Mouse (Mus musculus) myocyte (in vitro differentiated cells): ENCODE data around the gene Setd1b. TPM values are rescaled to one million over a fixed set of nuclear protein-coding genes. Genes with fewer than 3 reads are reported as not detected.

Experiments
- H3K27me3 ChIP-seq: one replicate; pipeline ENCODE4 v1.6.1; 2011; ENCODE audit not compliant: control insufficient read depth, insufficient read depth, insufficient read length
- H3K36me3 ChIP-seq: one replicate; pipeline ENCODE4 v1.6.1; 2011; ENCODE audit not compliant: control insufficient read depth, insufficient read depth
- H3K4me2 ChIP-seq: one replicate; pipeline ENCODE4 v1.6.1; 2011; ENCODE audit warnings: low read depth, control low read depth
- H3K4me3 ChIP-seq: one replicate; pipeline ENCODE4 v1.5.1; 2011; ENCODE audit warnings: mild to moderate bottlenecking, control low read depth, moderate library complexity
- H3K79me2 ChIP-seq: one replicate; pipeline ENCODE4 v1.6.1; 2011; ENCODE audit not compliant: control insufficient read depth, insufficient read depth
- H3ac ChIP-seq: one replicate; pipeline ENCODE4 v1.6.1; 2011; ENCODE audit not compliant: control insufficient read depth, insufficient read length
- CEBPB ChIP-seq: IDR thresholded peaks from 2 replicates; pipeline ENCODE4 v1.6.1; 2011; ENCODE audit warnings: mild to moderate bottlenecking, moderate library complexity; ENCODE audit not compliant: poor library complexity, insufficient read depth, severe bottlenecking
- E2F4 ChIP-seq: IDR thresholded peaks from one replicate; pipeline ENCODE4 v1.6.1; 2011; ENCODE audit warnings: mild to moderate bottlenecking, control low read depth, moderate library complexity; ENCODE audit not compliant: insufficient read depth
- MAX ChIP-seq: IDR thresholded peaks from one replicate; pipeline ENCODE4 v1.6.1; 2011; ENCODE audit warnings: low read depth, mild to moderate bottlenecking, control low read depth
- MYOD1 ChIP-seq, 3 experiments: IDR thresholded peaks; one replicate each; pipeline ENCODE4 v1.6.1; 2011; ENCODE audit warnings: control low read depth in 2 of 3, low read depth in 2 of 3, mild to moderate bottlenecking in 2 of 3, moderate library complexity in 1 of 3; ENCODE audit not compliant: insufficient read length in 2 of 3, control insufficient read depth in 1 of 3
- MYOG ChIP-seq, 3 experiments: IDR thresholded peaks; one replicate each; pipeline ENCODE4 v1.6.1; 2011; ENCODE audit warnings: control low read depth in 2 of 3, low read depth in 2 of 3, mild to moderate bottlenecking in 2 of 3; ENCODE audit not compliant: insufficient read length in 2 of 3, control insufficient read depth in 1 of 3, insufficient read depth in 1 of 3
- POLR2A ChIP-seq: IDR thresholded peaks from one replicate; pipeline ENCODE4 v1.6.1; 2011; ENCODE audit warnings: low read depth, mild to moderate bottlenecking, control low read depth, moderate library complexity; ENCODE audit not compliant: insufficient read length
- POLR2AphosphoS2 ChIP-seq: IDR thresholded peaks from one replicate; pipeline ENCODE4 v1.6.1; 2011; ENCODE audit warnings: low read depth, control low read depth; ENCODE audit not compliant: insufficient read length
- REST ChIP-seq: IDR thresholded peaks from one replicate; pipeline ENCODE4 v1.6.1; 2011; ENCODE audit warnings: mild to moderate bottlenecking, control low read depth, moderate library complexity; ENCODE audit not compliant: insufficient read depth, insufficient read length
- SRF ChIP-seq: IDR thresholded peaks from one replicate; pipeline ENCODE4 v1.6.1; 2011; ENCODE audit warnings: low read depth; ENCODE audit not compliant: control insufficient read depth, insufficient read length
- TCF12 ChIP-seq: IDR thresholded peaks from one replicate; pipeline ENCODE4 v1.6.1; 2011; ENCODE audit warnings: mild to moderate bottlenecking, control low read depth; ENCODE audit not compliant: poor library complexity, insufficient read depth, severe bottlenecking
- TCF3 ChIP-seq: IDR thresholded peaks from one replicate; pipeline ENCODE4 v1.6.1; 2011; ENCODE audit warnings: low read depth, control low read depth; ENCODE audit not compliant: insufficient read length
- USF1 ChIP-seq: IDR thresholded peaks from one replicate; pipeline ENCODE4 v1.6.1; 2011; ENCODE audit warnings: low read depth, mild to moderate bottlenecking, control low read depth, moderate library complexity
- polyA plus RNA-seq: library from polyadenylated mRNA; unstranded; fragments of >200 nt; fragmentation: generic; extraction: Trizol; gene quantifications from one replicate; pipeline ENCODE4 v1.2.1, GENCODE M21; 2012; ENCODE audit warnings: missing spikeins

Setd1b gene
- polyA plus RNA-seq, 1 experiment: 5.4 TPM

- Histone ChIP-seq H3K36me3 (peaks cover 29% of the 10 kb centered on the region), H3ac (no peak overlapping the region)
These were observed 43.5 kb upstream of the Setd1b start for GRCm38 (mm10) chr5:123098487-123098886.

GRCm38 (mm10) chr5:123102376-123102775 is 39.6 kb upstream of the Setd1b start:
- H3ac ChIP-seq: no peak overlapping the region
- no peaks in the 10 kb centered on the region for H3K79me2 ChIP-seq
- no peak overlapping the region for H3K4me3 ChIP-seq
- H3K4me2 ChIP-seq: no peak overlapping the region
- H3K36me3 ChIP-seq: peaks cover 33% of the 10 kb centered on the region
- no peak for TF ChIP-seq POLR2A
- no peak for TF ChIP-seq MYOD1 (IDR thresholded peaks at IDR 0.05; ENCODE audit: control insufficient read depth in 1 of 3, insufficient read length in 2 of 3, low read depth in 2 of 3)
- no peak for TF ChIP-seq POLR2AphosphoS2
- TF ChIP-seq SRF: no peak
- TF ChIP-seq CEBPB: no peak
- no peak for TF ChIP-seq USF1
- TF ChIP-seq E2F4: no peak
- TF ChIP-seq MAX: no peak
- no peak for TF ChIP-seq TCF3
- no peak for TF ChIP-seq MYOG (IDR thresholded peaks at IDR 0.05; ENCODE audit: control insufficient read depth in 1 of 3, insufficient read depth in 1 of 3, insufficient read length in 2 of 3, low read depth in 2 of 3)
- TF ChIP-seq TCF12: no peak
- TF ChIP-seq REST: no peak
- no peaks in the 10 kb centered on the region for H3K27me3 ChIP-seq

More at GRCm38 (mm10) chr5:123098487-123098886, 43.5 kb upstream of the Setd1b start:
- no peak for TF ChIP-seq POLR2A
- no peak for TF ChIP-seq POLR2AphosphoS2
- TF ChIP-seq CEBPB: no peak
- no peak for TF ChIP-seq MYOG (IDR thresholded peaks at IDR 0.05; ENCODE audit: control insufficient read depth in 1 of 3, insufficient read depth in 1 of 3, insufficient read length in 2 of 3, low read depth in 2 of 3)
- no peak for TF ChIP-seq REST
- TF ChIP-seq USF1: no peak
- TF ChIP-seq TCF3: no peak
- no peak for TF ChIP-seq TCF12
- TF ChIP-seq MYOD1 (IDR thresholded peaks at IDR 0.05; ENCODE audit: control insufficient read depth in 1 of 3, insufficient read length in 2 of 3, low read depth in 2 of 3): no peak
- Histone ChIP-seq H3K4me3 (no peak overlapping the region), H3K27me3 (no peaks in the 10 kb centered on the region), H3K79me2 (no peaks in the 10 kb centered on the region), H3K4me2 (no peak overlapping the region)

- H3ac ChIP-seq: no peak overlapping the region
- H3K4me2 ChIP-seq: no peak overlapping the region
- H3K27me3 ChIP-seq: no peaks in the 10 kb centered on the region
- TF ChIP-seq CEBPB (no peak), E2F4 (no peak), TCF12 (no peak), MYOG (IDR thresholded peaks at IDR 0.05; ENCODE audit: control insufficient read depth in 1 of 3, insufficient read depth in 1 of 3, insufficient read length in 2 of 3, low read depth in 2 of 3) (no peak), POLR2AphosphoS2 (no peak), MYOD1 (IDR thresholded peaks at IDR 0.05; ENCODE audit: control insufficient read depth in 1 of 3, insufficient read length in 2 of 3, low read depth in 2 of 3) (no peak), REST (no peak), MAX (no peak), SRF (no peak), POLR2A (no peak), TCF3 (no peak), USF1 (no peak)
- no peak overlapping the region for H3K4me3 ChIP-seq
- H3K36me3 ChIP-seq: peaks cover 31% of the 10 kb centered on the region
- no peaks in the 10 kb centered on the region for H3K79me2 ChIP-seq
These were observed 38.4 kb upstream of the Setd1b start for GRCm38 (mm10) chr5:123103556-123103955.

DNA sequence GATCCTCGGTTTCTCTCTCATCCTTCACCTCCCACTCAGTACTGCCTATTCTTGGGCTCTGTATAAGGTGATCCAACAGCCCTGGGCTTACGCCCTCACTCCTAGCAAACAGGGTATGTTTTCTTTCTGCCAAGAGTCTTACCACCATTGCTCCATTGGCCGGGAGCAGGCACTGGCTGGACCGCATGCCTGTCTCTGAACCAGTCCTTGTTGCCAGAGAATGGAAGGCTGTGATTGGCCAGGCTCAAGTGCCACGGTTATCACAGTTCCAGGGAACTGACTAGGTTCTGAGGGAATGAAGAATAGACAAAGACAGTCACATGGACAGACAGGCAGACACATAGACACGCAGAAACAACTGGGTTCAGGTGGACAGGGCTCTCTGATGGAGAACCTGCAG is 37.2 kb upstream of the Setd1b start:
- Histone ChIP-seq H3K4me2 (no peak overlapping the region), H3ac (no peak overlapping the region), H3K79me2 (no peaks in the 10 kb centered on the region), H3K27me3 (no peaks in the 10 kb centered on the region), H3K4me3 (no peak overlapping the region), H3K36me3 (peaks cover 25% of the 10 kb centered on the region)
- no peak for TF ChIP-seq CEBPB
- no peak for TF ChIP-seq MYOG (IDR thresholded peaks at IDR 0.05; ENCODE audit: control insufficient read depth in 1 of 3, insufficient read depth in 1 of 3, insufficient read length in 2 of 3, low read depth in 2 of 3)
- no peak for TF ChIP-seq USF1
- no peak for TF ChIP-seq REST
- no peak for TF ChIP-seq POLR2AphosphoS2
- TF ChIP-seq POLR2A: no peak
- no peak for TF ChIP-seq MYOD1 (IDR thresholded peaks at IDR 0.05; ENCODE audit: control insufficient read depth in 1 of 3, insufficient read length in 2 of 3, low read depth in 2 of 3)

DNA sequence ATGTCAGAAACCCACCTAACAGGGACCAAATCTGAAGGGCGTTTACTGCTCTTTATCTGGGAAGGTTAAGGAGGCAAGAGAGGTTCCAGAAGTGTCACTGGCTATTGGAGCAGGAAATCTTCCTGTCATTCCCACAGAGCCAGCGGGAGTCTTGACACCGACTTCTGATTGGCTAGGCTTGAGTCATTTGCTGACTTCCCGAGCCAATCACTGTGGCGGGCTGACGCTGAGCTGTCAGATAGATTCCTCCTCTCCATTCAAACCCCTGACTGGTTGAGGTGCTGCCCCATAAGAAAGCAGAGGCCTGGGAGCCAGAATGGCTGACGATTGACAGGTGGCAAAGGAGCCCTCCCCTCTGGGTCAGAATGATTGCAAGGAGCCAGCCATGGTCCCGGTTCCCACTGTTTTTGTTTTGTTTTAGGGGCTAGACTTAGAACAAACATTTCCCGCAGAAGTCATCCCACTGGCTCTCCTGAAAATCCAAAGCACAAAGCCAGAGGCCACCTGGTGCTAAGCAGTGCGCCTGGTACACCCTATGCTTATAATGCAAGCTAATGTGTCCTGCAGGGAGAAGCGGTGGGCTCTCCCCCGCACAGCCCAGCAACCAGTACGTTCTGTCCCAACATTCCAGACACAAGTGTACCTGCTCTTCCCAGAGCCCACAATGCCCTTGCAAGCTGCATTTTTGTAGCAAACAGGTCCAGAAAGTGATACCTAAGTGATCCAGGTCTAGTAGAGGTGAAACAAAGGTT is 32.4 kb upstream of the Setd1b start:
- TF ChIP-seq TCF12: no peak
- TF ChIP-seq USF1: no peak
- TF ChIP-seq TCF3: no peak
- no peak for TF ChIP-seq MAX
- no peak for TF ChIP-seq REST
- no peak for TF ChIP-seq POLR2AphosphoS2
- TF ChIP-seq MYOD1 (IDR thresholded peaks at IDR 0.05; ENCODE audit: control insufficient read depth in 1 of 3, insufficient read length in 2 of 3, low read depth in 2 of 3): no peak
- TF ChIP-seq CEBPB: no peak
- TF ChIP-seq MYOG (IDR thresholded peaks at IDR 0.05; ENCODE audit: control insufficient read depth in 1 of 3, insufficient read depth in 1 of 3, insufficient read length in 2 of 3, low read depth in 2 of 3): no peak
- no peak for TF ChIP-seq POLR2A
- no peak for TF ChIP-seq E2F4
- TF ChIP-seq SRF: no peak
- H3K36me3 ChIP-seq: peaks cover 6% of the 10 kb centered on the region
- no peaks in the 10 kb centered on the region for H3K27me3 ChIP-seq
- H3K4me2 ChIP-seq: no peak overlapping the region
- no peaks in the 10 kb centered on the region for H3K79me2 ChIP-seq
- no peak overlapping the region for H3K4me3 ChIP-seq
- H3ac ChIP-seq: no peak overlapping the region
